Mouse (Mus musculus) Muller cell, postnatal 12 days (primary cell): Measurements from ENCODE around the gene Rrp1b.

Source experiments
- DNase-seq: peaks from one replicate; pipeline ENCODE4 v3.0.0-alpha.2; 2015; ENCODE audit errors: inconsistent ontology term

Gene Rrp1b

GRCm38 (mm10) chr17:32031684-32032083 lies 4.2 kb upstream of the Rrp1b start:
- peak; percentile 15 for DNase-seq

- DNase-seq = no peak
Measured at GRCm38 (mm10) chr17:32034322-32034721, 1.6 kb upstream of the Rrp1b start.

- peak; percentile 27 for DNase-seq
Measured at GRCm38 (mm10) chr17:32036509-32037438, 874 bp downstream of the Rrp1b start.

- DNase-seq = no peak
Measured at GRCm38 (mm10) chr17:32040263-32040662, 4.4 kb downstream of the Rrp1b start.

- no peak for DNase-seq
Measured at GRCm38 (mm10) chr17:32046541-32046940, 10.6 kb downstream of the Rrp1b start.

- no peak for DNase-seq
Measured at GRCm38 (mm10) chr17:32048351-32048750, 12.5 kb downstream of the Rrp1b start.

- no peak for DNase-seq
Measured at GRCm38 (mm10) chr17:32049914-32050313, 14.0 kb downstream of the Rrp1b start.

GRCm38 (mm10) chr17:32050609-32051008 lies 14.7 kb downstream of the Rrp1b start:
- DNase-seq = no peak

GRCm38 (mm10) chr17:32052237-32053080 lies 16.6 kb downstream of the Rrp1b start:
- peak; percentile 75 for DNase-seq

GRCm38 (mm10) chr17:32053677-32054076 lies 17.8 kb downstream of the Rrp1b start:
- DNase-seq = no peak

GRCm38 (mm10) chr17:32057843-32058242 lies 21.9 kb downstream of the Rrp1b start:
- DNase-seq = no peak

- no peak for DNase-seq
Measured at GRCm38 (mm10) chr17:32059084-32059483, 23.2 kb downstream of the Rrp1b start.

GRCm38 (mm10) chr17:32061219-32061618 lies 25.3 kb downstream of the Rrp1b start:
- DNase-seq = no peak

- no peak for DNase-seq
Measured at GRCm38 (mm10) chr17:32063654-32064053, 27.8 kb downstream of the Rrp1b start.

- peak; percentile 74 for DNase-seq
Measured at GRCm38 (mm10) chr17:32064762-32065161, 28.9 kb downstream of the Rrp1b start.

- no peak for DNase-seq
Measured at GRCm38 (mm10) chr17:32067541-32067940, 31.6 kb downstream of the Rrp1b start.

GRCm38 (mm10) chr17:32068381-32068780 lies 32.5 kb downstream of the Rrp1b start:
- DNase-seq = no peak

- DNase-seq = no peak
Measured at GRCm38 (mm10) chr17:32068810-32069209, 32.9 kb downstream of the Rrp1b start.

- DNase-seq = peak; percentile 74
Measured at GRCm38 (mm10) chr17:32073359-32073758, 37.5 kb downstream of the Rrp1b start.

- no peak for DNase-seq
Measured at GRCm38 (mm10) chr17:32074658-32075057, 38.8 kb downstream of the Rrp1b start.

GRCm38 (mm10) chr17:32075164-32075563 lies 39.3 kb downstream of the Rrp1b start:
- peak; percentile 68 for DNase-seq

GRCm38 (mm10) chr17:32083351-32083750 lies 47.5 kb downstream of the Rrp1b start:
- DNase-seq = no peak
